Mouse (Mus musculus) thymus, adult 18-20 months (tissue): ENCODE results near the gene S100a5.

ENCODE experiments used
- DNase-seq, 2 experiments: peaks; one replicate each; pipeline ENCODE4 v3.0.0; 2022; ENCODE audit warnings: mixed read lengths in 2 of 2

S100a5 gene

DNA sequence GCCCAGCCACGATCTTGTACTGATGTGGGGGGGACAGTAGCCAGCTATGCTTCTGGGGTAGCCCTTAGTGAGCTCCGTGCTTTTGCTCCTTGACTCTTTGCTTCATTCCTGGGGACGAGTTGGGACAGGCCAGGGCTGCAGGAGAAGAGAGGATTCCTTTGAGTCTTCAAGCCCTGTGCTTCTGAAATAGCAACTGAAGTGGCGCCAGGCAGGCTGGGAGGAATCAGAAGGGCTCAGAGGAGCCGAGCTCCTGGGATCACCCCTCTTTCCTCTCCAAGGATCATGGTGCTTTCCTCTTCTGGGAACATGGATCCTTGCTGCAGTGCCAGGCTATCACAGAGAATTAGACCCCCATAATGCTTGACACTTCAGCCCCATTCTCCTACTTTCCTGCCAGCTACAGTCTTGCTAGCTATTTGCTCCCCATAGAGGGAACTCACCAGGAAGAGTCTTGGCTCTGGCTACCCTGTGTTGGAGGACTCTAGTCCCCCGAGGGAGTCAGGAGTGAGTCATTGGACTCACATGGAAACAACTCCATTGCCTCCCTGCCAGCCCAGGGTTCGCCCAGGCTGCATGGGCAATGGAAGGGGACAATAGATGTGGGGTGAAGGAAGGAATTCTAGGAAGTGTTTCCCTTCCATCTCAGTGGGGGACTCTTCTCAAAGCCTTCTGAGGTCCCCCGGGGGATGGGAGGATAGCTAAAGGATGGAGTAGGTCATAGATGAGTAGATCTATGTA, 7.7 kb upstream of the S100a5 start:
- no peak for DNase-seq

DNA sequence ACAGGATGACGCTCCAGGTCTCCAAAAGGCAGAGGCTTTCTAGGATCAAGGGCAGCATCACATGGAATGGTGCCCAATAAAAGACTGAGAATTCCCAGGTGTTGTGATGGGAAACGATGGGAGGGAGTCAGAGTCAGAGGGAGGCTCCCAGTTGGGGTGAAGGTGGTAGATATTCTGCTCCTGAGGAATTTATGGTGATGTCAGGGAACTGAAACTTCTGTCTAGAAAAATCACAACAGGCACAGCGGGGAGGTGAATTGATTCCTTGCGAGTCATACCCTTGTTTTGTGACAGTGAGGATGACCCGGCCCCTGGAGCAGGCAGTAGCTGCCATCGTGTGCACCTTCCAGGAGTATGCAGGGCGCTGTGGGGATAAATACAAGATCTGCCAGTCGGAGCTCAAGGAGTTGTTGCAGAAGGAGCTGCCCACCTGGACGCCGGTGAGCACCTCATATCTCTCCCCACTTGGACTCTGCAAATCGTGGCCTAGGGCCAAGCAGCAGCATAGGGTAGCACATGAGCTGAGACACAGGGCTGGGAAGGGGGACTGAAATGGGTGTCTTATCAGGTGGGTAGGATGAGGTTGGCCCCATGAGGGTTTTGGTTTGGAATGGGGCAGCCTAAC, 6.7 kb upstream of the S100a5 start, which contains the start of gene Gm42674:
Gm42674 (plus strand) TSS at position 419 of the 625 bp plus-strand sequence.
- DNase-seq = no peak

DNA sequence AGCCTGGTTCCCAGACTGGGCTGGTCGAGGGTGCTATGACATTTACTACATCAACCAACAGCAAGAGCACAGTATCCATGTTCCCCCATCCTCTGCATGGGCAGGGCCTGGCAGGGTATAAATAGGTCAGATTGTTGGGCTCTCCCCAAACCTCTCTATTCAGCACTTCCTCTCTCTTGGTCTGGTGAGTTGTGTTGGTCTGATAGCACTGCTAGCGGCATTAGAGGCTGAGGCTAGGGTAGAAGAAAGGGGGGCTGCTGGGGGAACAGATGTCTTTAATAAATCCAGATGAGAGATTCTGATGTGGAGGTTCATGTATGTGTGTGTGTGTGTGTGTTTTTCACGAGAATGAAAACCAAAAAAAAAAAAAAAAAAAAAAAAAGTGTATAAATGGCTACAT, 4.7 kb upstream of the S100a5 start, which contains the start of gene S100a4:
S100a4 (plus strand) TSS at position 149 of the 400 bp plus-strand sequence.
- DNase-seq = no peak

DNA sequence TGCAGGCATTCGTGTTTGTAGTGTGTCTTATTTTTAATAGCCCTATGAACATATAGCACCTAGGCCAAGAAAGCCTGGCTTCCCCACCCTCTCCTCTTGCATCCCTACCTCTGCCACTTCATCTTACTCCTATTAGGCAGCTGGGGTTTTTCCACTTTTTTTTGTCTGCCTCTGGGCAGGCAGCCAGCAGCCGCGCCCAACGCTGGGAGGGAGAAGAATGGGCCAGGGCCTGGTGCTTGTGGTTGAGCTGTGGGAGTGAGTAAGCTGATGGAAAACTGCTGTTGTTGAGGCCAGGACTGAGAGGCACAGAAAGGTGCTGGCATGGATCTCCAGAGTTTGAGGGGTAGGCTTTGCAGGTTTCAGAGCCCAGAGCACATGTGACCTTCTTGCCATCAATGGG, 3.9 kb upstream of the S100a5 start:
- DNase-seq = no peak

DNA sequence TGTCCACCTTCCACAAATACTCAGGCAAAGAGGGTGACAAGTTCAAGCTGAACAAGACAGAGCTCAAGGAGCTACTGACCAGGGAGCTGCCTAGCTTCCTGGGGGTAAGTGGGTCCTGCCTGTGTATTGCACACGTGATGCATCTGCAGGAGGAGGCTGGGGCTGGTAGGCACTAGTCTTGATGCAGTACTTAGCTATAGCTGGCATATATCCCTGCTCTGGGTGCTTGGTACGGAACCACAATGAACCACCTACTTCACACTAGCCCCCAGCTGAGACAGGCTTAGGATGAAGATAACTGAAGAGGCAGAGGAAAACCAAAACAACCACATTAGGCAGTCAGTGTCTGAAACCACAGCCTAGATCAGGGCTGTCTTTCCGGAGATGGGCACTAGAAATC, 3.3 kb upstream of the S100a5 start:
- DNase-seq = no peak

DNA sequence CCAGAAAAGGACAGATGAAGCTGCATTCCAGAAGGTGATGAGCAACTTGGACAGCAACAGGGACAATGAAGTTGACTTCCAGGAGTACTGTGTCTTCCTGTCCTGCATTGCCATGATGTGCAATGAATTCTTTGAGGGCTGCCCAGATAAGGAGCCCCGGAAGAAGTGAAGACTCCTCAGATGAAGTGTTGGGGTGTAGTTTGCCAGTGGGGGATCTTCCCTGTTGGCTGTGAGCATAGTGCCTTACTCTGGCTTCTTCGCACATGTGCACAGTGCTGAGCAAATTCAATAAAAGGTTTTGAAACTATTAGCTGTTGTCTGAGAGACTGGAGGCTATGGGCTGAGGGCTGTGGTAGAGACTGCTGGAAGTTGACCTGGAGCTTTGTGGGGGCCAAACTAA, 2.6 kb upstream of the S100a5 start:
- DNase-seq = no peak

DNA sequence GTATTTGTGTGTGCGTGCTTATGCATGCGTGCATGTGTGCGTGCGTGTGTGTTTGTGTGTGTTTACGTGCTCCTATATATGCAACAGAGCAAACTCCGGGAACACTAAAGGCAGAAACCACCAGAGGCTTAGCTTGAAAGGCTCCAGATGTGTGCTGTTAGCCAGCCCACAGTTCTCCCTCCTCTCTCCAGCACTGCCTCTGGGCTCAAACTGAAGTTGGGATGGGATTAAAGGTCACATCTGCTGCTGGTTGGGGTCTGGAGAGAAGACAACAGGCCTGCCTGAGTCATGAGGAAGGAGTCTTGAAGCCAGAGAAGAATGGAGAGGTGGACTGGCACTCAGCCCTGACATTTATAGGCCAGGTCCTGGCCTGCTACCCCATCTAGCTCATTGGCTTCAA, 2.1 kb upstream of the S100a5 start:
- DNase-seq = no peak

DNA sequence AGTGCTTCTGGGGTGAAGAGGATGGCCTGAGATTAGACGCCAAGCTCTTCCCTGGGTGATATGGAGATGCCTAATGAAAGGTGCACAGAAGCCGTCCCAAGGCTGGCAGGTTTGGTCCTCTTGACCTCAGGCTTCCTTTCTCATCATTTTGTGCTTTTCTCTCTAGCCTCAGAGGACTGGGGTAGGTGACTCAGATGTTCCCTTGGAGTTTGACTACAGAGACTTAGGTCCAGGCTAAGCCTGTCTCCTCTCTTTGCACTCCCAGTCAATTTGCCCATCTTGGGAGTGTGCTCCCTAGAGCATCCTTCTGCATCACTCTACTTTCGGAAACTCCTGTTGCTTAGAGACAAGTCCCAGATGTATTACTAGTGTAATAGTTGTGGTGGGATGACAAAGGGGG, 962 bp upstream of the S100a5 start:
- DNase-seq = no peak

DNA sequence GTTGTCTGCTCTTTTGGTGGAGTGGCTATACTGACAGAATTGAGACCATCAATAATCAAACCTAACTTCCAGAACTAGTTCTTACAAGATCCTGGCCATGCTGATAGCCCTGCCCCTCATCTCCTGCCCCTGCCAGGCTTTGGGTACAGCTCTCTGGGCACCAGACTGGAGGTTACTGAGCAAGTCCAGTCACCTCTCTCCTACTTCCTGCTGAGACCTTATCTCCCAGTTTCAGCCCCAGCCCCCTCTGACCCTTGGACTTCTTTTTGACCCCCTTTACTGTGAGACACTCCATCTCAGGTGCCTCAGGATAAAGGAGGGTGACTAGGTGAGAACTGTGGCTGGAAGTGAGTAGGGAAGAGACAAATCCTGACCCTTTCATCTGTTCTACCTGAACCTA, 779 bp downstream of the S100a5 start:
- no peak for DNase-seq

DNA sequence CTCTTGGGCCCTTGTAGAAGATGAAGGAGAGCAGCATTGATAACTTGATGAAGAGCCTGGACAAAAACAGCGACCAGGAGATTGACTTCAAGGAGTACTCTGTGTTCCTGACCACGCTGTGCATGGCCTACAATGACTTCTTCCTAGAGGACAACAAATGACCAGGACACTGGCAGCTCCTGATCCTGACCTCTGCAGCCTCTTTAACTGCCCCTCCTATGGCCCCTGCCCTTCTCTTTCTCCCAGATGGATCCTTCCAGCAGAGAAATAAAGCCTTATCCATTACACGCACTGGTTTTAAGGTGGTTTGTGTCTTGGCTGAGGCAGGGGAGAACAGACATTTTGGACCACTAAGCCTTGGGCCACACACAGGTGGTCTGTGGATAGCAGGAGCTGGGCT, 3.2 kb downstream of the S100a5 start:
- no peak for DNase-seq

DNA sequence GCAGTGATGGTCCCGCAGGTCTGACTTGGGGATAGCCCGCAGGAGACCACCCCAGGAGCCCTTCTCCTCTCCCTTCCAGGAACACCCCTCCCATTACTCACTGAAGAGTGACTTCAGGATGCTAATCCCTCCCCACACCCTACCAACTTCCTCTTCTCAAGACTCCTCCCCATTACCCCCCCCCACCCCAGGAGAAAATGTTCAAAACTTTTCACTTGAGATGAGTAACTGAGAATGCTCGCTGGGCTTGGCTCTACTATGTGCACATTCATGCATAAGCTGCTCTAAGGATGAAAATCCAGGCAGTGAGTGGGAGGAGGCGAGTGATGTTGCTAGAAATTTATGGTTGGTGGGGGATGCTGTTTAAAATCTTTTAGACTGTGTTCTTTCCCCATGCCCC, 3.7 kb downstream of the S100a5 start:
- no peak for DNase-seq

DNA sequence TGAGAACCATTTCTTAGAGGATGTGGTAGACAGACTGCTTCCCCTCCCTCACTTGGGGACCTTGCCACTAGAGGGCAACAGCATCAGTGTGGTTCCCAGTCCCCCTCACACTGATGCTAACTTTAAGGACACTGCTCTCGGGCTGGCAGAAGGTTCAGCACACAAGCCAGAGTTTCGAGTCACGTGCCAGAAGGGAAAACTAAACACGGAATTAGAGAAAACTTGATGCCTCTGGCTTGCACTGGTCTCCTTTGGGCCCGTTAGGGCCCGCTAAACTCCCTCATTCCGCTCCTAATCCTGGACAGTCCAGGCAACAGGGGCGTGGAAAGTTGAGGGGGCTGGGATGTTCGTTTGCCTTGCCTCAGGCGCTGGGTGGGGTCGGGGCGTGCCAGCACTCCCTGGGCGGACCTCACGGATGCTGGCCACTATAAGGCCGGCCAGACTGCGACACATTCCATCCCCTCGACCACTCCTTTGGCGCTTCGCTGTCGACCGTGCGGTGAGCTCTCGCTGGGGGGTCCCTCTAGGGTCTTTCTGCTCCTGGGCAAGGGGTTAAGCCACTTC, 4.5 kb downstream of the S100a5 start, which contains the start of gene S100a6:
S100a6 (plus strand) TSS at position 155 of the 564 bp plus-strand sequence.
- DNase-seq = peak; percentile 59 to 71

DNA sequence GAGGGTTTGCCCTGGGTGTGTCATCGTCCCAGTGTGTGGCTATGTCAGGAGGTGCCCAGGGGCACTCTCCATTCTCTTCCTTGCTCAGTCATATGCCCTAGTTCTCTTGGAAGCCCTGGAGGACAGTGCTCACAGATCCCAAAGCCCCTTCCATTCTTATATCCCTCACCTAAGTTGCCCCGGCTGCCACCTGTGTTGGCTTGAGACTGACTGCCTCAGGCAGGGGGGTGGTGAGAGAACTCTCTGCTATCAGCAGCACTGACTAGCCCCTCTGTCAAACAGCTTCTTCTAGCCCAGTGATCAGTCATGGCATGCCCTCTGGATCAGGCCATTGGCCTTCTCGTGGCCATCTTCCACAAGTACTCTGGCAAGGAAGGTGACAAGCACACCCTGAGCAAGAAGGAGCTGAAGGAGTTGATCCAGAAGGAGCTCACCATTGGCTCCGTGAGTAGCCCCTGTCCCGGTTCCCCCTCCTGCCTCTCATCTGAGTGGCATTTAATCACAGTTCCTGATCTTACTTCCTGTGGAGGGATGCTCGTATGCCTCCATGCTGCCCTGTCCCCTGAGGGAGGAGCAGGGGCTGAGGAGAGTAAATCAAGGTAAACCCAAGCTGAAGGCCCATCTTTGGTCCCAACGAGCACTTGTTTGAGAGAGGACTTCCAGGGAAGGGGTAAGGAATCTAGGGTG, 5.3 kb downstream of the S100a5 start:
- no peak for DNase-seq

DNA sequence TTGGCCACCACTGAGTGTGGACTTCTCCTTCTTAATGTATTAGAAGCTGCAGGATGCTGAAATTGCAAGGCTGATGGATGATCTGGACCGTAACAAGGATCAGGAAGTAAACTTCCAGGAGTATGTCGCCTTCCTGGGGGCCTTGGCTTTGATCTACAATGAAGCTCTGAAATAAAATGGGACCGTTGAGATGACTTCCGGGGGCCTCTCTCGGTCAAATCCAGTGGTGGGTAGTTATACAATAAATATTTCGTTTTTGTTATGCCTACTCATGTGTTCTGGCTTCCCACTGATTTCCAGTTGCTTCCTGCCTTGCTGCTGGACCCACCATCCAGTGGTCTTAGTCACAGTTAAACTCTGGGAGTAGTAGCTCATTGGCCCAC, 5.8 kb downstream of the S100a5 start:
- no peak for DNase-seq

DNA sequence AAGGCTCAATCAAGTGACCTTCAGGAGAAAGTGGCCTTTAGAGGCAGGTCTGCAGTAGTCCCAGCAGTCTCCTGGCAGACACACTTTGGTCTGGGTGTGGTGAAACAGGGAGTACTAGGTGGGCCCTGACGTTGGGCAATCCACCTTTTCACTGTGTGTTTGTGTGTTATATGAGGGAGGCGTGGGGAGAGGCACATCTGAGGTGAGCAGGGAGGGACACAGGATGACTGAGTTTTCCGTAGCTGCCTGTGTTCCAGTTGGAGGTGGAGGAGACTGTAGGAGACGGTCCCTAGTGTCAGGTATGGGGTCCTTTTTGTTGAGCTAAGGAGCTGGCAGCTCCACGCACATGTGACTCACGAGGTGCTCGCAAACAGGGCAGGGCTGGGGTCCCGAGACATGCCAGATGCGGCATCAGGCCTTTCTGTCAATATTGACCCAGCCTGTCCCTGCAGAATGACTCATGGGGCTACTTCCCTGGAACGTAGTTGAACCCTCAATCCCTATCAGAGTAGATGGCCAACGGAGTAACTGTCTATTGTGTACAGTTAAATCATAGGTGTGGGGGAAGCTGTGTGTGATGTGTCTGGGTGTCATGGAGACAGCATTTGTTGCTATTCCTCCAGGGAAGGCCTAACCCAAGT, 6.4 kb downstream of the S100a5 start:
- DNase-seq = no peak

DNA sequence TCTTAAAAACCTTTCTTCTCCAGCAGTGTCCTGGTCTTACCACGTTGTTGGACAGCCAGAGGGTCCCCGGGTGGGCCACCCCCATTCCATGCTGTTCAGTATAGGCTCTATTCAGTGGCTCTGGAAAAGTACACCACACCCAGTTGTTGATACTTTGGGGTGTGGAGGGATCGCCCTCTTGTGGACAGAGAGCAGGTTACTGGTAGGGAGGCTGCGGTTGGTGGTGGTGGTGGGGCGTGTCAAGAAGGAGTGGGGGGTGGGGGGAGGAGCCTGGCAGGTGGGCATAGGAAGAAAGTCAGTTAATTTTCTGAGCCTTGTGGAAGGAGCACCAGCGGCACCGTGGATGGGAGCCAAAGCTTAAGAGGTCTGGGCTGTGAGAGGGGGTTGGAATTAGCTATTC, 7.1 kb downstream of the S100a5 start:
- peak; percentile 70 to 75 for DNase-seq

DNA sequence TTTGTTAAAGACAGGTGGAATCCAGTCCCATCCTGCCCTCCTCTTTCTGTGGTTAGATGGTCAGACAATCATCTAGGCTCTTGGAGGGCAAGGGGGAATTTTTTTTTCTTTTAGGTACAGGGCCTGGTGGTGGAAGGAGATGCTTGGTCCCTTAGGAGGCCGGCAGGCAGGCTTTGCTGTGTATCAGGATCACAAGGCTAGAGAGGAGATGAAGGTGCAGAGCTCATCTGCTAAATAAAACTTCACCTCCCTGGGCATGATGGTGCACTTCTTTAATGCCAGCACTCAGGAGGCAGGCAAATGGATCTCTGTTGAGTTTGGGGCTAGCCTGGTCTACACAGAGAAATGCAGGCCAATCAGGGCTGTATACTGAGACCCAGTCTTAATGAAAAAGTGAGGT, 7.6 kb downstream of the S100a5 start:
- DNase-seq = no peak

DNA sequence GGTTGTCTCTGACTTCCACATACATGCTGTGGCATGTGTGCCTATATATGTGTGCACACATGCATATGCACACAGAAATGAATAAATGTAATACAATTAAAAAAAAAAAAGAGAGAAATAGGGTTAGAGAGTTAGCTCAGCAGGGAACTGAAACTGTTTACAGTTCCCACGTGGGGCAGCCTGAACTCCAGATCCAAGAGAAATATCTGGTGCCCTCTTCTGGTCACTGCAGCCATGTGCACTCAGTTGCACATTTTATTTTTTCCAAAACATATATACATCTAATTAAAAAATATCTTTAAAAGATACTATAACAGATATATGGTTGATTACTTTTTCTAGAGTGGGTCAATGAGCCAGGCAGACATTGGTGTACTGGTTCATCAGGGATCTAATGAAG, 9.3 kb downstream of the S100a5 start:
- no peak for DNase-seq

DNA sequence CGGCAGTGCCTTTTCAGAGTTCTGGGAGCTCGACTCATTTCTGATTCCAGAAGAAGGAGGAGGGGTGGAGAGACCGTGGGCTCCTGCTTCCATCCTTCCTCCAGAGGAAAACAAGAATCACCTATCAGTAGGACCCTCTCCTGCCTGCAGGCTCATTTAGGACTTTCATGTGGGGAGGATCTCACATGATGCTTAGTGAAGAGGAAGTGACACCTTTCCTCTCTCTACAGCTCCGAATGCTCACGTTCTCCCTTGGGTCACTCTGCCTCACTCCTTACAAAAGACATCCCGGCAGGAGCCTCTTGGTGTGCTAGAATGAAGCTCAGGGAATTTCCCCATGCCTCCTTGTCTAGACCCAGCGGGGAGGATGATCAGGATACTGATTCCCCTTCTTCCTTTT, 13.2 kb downstream of the S100a5 start:
- DNase-seq = no peak

DNA sequence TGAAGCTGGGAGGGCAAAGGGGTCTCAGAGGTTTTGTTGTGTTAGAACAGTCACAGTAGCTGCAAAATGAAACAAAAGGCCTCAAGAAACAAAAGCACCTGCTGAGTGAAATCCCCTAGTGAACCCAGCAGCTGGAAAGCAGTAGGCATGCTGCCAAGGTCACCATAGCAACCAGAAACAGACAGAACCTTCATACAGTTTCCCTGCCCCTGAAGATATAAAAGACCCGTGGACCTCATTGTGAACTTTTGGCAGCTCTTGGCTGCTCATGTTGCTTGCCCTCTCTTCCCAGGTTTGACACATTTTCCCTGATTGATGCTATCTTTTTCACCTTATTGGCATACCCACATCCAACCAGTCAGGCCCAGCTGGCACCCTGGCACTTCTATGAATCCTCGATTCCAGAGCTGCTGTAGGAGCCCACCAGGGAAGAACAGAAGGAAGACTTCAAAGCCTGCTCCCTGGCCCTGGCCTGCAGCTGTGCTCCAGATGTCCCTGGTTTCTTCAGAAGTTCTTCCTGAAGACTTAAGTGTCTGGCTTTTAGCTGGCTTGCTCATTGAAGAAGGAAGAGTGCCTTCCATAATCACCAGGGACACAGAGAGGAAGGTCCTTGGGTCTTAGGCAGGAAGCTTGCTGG, 15.2 kb downstream of the S100a5 start:
- peak in 1 of 2 experiments; percentile 57 for DNase-seq

DNA sequence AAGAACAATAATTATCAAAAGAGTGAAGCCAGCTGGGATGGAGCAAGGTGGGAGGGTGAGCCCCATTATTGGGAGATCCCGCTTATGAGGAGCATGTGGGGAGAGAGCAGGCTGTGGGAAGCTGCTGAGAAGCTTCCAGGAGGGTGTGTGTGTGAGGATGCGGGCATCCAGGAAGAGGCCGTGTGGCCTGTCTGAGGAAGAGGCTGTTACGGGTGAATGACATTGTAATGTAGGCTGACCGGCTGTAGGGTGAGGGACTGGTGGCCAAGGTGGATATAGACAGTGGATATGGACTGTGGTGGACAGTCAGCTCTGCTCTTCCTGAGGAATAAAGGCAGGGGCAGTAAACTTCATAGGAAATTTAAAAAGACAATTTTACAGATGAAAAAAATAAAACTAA, 17.2 kb downstream of the S100a5 start:
- no peak for DNase-seq

DNA sequence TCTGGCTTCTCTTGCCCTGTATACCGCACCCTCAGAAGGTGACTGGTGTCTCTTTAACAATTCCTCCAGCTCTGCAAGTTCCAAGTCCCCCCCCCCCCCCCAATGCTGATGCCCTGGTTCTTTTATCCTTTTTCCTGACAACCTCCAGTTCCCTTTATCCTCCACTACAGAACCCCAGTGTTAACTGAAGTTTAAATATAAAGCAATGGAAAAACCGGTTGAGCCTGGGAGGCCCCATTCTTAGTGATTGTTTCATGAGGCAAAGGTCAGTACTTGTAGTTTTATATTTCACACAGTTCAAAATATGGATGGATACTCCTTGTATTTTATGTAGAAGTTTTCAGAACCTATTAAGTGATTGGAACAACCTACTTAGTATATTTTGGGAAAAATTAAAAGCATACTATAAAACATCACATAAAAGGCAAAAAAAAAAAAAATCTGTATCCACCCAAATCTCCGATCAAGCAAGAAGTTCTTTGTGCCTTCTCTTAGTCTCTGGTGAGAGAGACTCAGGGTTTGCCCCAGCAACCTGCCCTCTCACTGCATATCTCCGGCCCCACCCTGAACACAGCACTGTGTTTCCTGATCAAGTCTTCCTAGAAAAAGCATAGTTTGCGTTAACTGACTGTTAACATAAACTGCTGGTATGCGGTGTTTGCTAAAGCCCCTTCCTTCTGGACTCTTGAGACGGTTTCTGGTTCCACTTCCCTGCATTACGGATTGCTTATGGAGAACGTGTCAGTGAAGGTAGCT, 18.1 kb downstream of the S100a5 start:
- no peak for DNase-seq
